Mouse (Mus musculus) layer of hippocampus, adult 9-11 months (tissue): ENCODE measurements around the gene Ctrc.

Experiments
- DNase-seq: peaks from one replicate; pipeline ENCODE4 v3.0.0; 2022

Gene Ctrc

DNA sequence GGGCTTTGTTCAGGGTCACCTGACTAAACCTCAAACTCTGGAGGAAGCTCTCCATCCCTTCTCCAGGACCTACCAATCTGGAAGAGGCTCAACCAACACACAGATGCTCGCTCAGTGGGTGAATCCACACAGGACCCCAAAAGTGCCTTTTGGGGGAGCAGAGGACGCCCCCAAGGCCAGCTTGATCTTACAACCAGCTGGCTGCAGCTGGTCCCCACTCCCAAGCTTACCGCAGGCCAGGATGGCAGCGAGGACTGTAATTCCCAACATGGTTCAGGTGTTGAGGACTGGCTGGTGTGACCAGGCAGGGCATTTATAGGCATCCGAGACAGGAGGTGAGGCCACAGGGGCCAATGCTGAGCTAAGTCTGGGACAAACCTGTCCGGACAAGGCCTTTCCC, at the start of gene Ctrc:
Ctrc (minus strand) TSS at position 361 of the 400 bp plus-strand sequence.
- no peak for DNase-seq

DNA sequence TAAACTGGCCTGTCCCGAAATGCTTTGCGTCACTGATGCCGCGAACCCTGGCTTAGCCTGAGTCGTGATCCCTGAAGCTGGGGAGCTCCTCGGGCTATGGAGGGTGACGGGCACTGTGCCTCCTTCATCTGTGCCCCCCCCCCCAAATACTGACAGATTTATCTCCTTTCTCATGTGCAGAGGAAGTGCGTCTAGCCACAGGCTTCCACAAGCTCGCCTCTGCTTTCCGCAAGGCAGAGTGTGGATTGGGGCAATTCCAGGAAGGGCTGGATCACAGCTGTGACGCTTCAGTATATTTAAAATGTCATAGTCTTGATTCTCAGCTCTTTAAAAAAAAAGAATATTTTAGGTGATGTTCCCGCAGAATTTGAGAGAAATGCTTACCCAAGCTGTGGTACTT, 49.6 kb upstream of the Ctrc start:
- DNase-seq = peak; percentile 29

DNA sequence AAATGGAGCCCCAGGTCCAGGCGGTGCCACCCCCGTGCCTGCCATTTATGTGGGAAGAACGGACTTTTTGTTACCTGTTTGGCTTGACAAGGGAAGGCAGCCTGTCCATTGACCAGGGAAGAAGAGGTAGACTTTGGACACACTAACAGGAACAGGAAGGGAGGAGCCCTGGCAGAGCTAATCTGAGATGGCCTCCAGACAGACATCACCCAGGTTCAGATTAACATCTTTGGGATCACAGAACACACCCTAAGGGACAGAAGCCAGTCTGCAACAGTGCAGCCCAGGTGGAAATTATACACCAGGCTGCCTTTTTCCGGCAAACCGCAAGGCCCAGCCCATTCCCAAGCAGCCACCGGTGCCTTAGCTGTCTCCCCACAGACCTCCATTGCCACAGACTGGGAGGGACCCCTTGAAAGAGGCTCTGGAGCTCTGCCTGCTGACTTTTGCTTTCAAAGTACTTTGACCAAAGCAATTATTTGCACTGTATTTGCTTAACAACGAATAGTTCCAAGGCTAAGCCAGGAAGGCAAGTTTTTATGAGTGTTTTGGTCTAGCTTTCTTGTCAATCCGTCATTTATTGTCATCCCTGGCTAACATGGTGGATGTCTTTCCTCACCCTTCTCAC, 47.1 kb upstream of the Ctrc start:
- no peak for DNase-seq

GRCm38 (mm10) chr4:141886385-141886968, 40.3 kb upstream of the Ctrc start:
- no peak for DNase-seq

DNA sequence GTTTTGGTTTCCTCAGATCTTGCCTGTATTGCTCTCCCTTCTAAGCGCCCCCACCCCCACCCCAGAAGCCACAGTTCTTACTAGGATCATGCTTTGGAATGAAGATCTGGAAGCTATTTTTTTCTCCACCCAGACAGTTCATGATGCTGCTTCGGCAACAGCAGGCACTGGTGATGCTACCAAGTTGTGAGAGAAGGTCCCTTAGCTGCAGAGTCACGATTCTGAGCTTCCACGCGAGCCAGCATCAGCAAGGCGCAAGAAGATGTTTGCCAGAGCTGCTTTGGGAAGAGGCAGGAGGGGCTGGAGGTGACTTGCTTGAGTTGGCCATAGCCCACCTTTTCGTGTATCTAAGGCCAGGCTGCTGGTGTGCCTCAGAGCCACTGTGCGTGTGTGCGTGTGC, 39.3 kb upstream of the Ctrc start:
- DNase-seq = peak; percentile 57

DNA sequence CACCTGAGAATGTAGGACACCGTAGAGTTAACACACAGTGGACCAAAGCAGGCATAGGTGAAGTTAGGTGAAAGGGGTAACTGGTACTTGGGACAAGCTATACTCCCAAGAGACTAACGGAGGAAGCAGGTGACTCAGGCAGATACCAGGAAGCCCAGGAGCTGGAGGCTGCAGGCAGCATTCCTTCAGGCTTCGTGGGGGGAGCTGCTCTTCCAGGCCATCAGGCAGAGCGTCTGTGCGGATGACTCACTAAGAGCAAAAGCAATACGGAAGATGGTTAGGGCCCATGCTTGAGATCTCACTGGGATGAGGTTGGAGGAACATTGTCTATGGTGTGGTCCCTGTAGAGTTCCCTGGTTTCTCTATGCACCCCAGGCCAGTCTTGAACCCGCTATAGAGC, 36.7 kb upstream of the Ctrc start:
- no peak for DNase-seq

DNA sequence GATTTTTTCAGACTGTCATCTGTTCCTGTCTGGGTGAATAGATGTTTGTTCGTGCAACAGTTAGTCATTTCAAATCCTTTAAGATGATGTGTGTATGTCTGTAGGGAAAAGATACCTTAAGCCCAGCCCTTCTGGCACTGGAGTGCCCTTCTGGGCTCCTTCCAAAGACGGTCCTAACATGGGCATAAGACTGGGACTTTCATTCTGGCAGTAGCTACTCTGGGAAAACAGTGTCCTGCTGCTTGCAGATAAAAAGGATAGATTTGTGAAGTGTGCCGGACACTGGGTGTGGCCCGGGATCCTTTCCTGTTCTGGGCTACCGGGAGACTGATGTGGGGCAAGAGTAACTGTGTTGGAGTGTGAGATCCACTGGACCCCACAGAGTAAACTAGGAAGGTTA, 35.8 kb upstream of the Ctrc start:
- no peak for DNase-seq

DNA sequence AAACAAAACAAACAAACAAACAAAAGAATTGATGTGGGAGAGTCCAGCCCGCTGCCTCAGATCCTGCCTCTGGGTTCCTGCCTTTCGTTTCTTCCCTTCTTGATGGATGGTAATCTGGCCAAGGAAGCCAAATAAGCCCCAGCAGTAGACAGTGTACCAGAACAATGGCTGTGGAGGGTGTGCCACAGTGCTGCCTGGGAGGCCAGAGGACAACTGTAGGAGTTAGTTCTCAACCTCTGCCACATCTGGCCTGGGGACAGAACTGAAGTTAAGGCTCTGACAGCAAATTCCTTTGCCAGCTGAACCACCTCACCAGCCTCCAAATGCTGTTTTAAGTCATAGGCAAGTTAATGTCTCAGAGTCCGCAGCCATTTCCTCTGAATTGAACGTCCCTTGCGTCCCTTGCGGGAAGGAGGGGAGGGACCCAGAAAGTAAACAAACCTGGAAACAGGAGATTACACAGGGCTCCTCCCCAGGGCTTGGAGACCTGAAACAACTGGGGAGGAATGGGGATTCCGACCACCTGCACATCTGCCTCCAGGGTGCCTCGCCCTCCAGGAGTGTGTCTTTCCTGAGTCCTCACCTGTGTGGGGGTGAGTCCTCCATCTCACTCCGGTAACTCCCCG, 35.2 kb upstream of the Ctrc start:
- DNase-seq = no peak

GRCm38 (mm10) chr4:141879875-141880274, 33.7 kb upstream of the Ctrc start:
- no peak for DNase-seq

DNA sequence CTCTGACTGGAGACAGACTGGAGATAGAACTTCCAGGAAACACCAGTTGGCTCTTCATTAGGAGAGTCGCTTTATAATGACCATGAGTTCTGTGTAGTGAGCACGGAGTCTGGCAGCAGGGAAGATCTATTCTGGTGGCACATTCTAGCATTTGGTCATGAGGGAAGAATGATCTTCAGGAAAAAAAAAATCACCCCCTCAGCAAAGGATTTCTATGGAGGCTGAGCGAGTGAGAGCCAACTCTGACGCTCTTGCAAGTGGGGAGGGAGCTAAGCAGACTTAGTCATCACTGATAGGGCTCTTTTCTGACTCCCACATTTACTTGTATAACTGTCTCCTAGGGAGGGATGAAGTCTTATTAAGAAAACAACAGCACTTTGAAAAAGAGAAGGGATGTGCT, 32.9 kb upstream of the Ctrc start:
- peak; percentile 44 for DNase-seq

DNA sequence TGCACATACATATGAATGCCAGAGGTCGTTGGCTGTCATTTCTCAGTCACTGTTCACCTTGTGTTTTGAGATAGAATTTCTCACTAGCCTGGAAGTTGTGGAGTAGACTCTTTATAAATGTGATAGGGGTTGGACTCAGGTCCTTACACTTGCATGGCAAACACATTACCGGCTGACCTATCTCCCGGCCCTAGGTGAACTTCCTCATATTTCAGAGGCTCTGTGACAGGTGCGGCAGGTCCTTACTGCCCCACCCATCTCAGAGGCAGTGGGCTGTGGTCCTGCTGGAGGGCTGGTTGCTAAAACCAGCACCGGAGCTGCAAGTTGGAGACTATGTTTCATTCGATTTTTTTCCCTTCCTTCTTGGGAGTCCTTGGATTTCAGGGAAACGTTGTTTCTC, 32.5 kb upstream of the Ctrc start:
- no peak for DNase-seq

- no peak for DNase-seq
Observed at GRCm38 (mm10) chr4:141875481-141876108, 29.4 kb upstream of the Ctrc start.

- peak; percentile 83 for DNase-seq
Observed at GRCm38 (mm10) chr4:141874601-141875460, 28.7 kb upstream of the Ctrc start, which contains the start of gene Efhd2. TSS of gene Efhd2 (minus strand) at chr4:141874920.

DNA sequence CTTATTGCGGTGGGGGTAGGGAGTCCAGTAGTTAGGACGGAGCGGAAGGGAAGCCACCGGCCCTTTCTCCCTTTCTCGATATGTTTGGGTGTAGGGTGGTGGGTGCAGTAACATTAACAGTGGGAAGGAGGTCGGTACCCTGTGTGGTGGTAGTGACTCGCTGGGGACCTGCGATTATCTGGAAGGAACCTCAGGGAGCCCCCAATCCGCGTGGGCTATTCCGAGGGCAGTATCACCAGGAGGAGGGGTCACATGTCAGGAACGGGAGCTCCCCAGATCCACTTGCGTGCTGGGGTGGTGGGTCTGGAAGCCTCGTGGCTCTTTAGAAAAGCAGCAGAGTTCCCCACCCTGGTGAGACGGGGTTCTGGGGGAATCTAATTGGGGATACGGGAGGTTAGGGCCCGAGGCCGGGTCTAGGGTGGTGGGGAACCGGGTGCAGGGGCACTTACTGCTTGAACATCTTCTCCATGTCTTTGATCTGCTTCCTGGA, 28.0 kb upstream of the Ctrc start:
- no peak for DNase-seq

GRCm38 (mm10) chr4:141872977-141873376, 26.8 kb upstream of the Ctrc start:
- DNase-seq = no peak

GRCm38 (mm10) chr4:141871909-141872308, 25.8 kb upstream of the Ctrc start:
- DNase-seq = peak; percentile 84

DNA sequence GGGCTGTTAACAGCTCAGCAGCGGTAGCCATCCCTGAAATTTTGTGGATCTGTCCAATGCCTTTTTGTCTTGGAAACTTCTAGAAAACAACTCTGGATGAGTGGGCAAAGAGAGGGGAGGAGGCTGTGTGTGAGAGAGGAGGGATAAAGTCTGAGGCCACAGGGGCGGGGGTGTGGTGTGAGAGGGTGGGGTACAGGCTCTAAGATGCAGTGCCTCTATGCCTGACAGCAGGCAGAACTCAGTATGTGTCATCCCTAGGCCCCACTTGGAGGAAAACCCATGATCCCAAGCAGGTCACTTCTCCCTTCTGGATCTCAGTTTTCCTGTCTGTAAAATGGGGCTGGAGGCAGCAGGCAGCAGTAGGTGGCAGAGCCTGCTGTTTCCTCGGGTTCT, 25.2 kb upstream of the Ctrc start:
- no peak for DNase-seq

- DNase-seq = peak; percentile 79
Observed at GRCm38 (mm10) chr4:141870666-141871332, 24.6 kb upstream of the Ctrc start.

GRCm38 (mm10) chr4:141869436-141870215, 23.5 kb upstream of the Ctrc start:
- DNase-seq = no peak

- no peak for DNase-seq
Observed at GRCm38 (mm10) chr4:141868051-141868450, 21.9 kb upstream of the Ctrc start.

DNA sequence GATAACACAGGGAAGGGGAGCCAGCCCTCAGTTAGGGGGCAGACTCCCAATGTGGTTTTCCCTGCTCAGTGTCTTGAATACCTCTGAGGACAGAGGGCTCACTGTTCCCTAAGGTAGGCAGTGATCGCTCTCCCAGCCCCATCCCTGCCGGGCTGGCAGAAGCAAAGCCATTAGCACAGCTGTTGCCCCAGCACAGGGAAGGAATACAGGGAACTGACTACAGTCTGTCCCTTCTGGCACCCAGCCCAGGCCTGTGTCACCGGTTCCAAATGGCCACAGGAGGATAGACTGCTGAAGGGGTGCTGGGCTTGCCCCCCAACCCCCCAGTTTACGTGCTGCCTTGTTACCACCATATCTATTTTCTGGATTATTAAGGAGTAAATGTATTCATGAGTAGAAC, 21.3 kb upstream of the Ctrc start:
- DNase-seq = peak; percentile 78
